Mouse (Mus musculus) testis, adult 2 months (tissue): ENCODE results near the gene Kifc5b.

ENCODE experiments used
- CTCF ChIP-seq: fragments of 200-500 bp; IDR thresholded peaks from 2 replicates; pipeline ENCODE4 v1.5.1; 2012; ENCODE audit warnings: low read depth, mild to moderate bottlenecking, inconsistent platforms, low read length, moderate library complexity; ENCODE audit not compliant: control insufficient read depth, insufficient read depth, insufficient replicate concordance
- POLR2A ChIP-seq: fragments of 200-500 bp; IDR thresholded peaks from 2 replicates; pipeline ENCODE4 v1.6.1; 2012; ENCODE audit warnings: low read depth, mild to moderate bottlenecking, inconsistent platforms, low read length, moderate library complexity; ENCODE audit not compliant: control insufficient read depth

GRCm38 (mm10) chr17:26882706-26883105 is 34.2 kb upstream of the Kifc5b start:
- TF ChIP-seq POLR2A (no peak), CTCF (no peak)
